Mouse (Mus musculus) layer of hippocampus, adult 2 months (tissue): ENCODE results near the gene Kat14. TPM values are rescaled to one million over a fixed set of nuclear protein-coding genes. Genes with fewer than 3 reads are reported as not detected.

ENCODE experiments used
- DNase-seq, 2 experiments: peaks; one replicate each; pipeline ENCODE4 v3.0.0; 2022; ENCODE audit warnings: low spot score in 2 of 2
- H3K27ac ChIP-seq: fragments of 200-600 bp; 2 replicates; pipeline ENCODE4 v1.8.1; 2022
- H3K4me3 ChIP-seq: fragments of 200-600 bp; 2 replicates; pipeline ENCODE4 v1.8.1; 2022; ENCODE audit warnings: mild to moderate bottlenecking
- CTCF ChIP-seq: fragments of 200-600 bp; conservative IDR thresholded peaks from 2 replicates; pipeline ENCODE4 v1.8.1; 2022; ENCODE audit warnings: antibody characterized with exemption, mild to moderate bottlenecking, moderate library complexity
- total RNA-seq, 2 experiments: library from RNA; stranded (reverse); gene quantifications; 2 replicates each; pipeline ENCODE4 v1.2.3; 2021

Gene Kat14
- total RNA-seq, 2 experiments from 2014 or later, result 31.4 to 32.7 TPM

DNA sequence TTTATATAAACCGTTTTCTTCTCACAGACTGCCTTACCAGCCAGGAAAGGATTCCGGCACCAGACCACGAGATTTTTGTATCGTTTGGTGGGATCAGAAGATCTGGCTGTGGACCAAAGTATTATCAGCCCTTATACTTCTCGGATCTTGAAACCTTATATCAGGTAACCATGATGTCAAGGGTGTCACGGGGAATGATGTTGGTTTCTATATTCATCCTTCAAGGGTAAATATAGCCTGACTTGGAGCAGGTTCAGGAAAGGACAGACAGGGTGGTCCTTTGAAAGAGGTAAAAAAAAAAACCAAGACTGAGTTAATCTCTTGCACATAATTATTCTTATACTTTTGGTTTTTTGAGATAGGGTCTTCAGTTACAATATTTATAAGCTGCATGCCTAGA, 31.9 kb downstream of the Kat14 start:
- no peak for TF ChIP-seq CTCF
- Histone ChIP-seq H3K4me3 (no peak overlapping the region), H3K27ac (no peak overlapping the region)
- no peak for DNase-seq

GRCm38 (mm10) chr2:144409037-144409436, 40.3 kb downstream of the Kat14 start:
- Histone ChIP-seq H3K27ac (no peak overlapping the region), H3K4me3 (no peak overlapping the region)
- TF ChIP-seq CTCF, result no peak
- DNase-seq, result no peak

DNA sequence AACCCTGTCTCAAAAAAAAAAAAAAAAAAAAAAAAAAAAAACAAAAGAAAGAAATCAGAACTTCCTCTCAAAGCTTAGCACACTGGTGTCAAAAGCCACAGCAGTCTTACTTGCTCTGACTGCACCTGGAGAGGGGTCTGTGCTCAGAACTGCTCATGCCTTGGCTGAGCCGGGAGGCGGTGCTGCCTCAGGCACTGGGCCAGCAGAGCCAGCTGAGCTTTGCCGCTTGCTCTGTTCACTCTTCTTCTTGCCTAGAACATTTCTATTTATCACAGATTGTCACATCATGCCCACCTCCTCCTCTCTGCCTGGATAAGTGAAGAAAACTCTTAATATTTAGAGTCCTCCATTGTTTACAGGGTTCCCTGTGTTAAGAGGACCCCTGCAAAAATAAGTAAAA, 41.8 kb downstream of the Kat14 start:
- DNase-seq, result peak; percentile 60 to 61
- Histone ChIP-seq H3K4me3 (no peak overlapping the region), H3K27ac (peak overlapping the region; percentile 86)
- TF ChIP-seq CTCF, result peak; percentile 23

DNA sequence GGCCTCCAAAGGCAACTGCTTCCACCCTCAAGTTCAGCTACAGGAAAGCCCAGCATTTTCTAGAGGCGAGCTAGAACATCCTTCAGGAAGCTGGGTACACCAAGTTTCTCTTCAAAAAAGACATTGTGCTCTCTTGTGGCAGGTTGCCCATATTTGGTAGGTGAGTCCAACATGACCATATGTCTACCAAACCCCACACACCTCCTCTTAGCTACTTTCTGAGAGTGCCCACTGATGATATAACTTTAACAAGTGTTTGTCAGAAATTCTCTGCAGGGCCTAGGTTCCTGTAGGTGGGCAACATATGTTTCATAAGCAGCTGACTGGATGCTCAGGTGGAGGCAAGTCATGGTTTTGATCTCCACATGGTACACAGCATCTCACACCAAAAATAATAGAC, 45.9 kb downstream of the Kat14 start:
- no peak overlapping the region for H3K4me3 ChIP-seq
- no peak for DNase-seq
- TF ChIP-seq CTCF, result no peak
- H3K27ac ChIP-seq, result no peak overlapping the region

GRCm38 (mm10) chr2:144416859-144417258, 48.1 kb downstream of the Kat14 start:
- TF ChIP-seq CTCF, result 0 out of 2 replicates have a peak, but pooled peaks have one; percentile 6

DNA sequence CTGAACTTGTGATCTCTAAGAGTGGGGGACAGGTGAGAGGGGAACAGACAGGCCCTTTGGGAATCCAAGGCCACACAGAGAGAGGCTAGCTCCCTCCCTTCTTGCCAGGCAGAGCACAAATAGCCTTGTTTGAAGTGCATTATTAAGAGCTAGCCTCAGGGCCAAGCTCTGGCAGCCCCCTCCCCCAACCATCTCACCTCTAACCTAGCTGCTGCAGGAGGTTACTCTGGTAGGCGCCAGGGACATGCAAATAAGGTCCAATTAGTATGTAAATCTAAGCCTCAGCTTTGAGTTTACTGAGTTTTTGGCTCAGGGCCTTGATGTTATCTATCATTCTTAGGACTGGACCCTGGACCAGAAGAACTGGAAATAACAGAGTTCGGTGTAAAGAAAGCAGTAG, 49.3 kb downstream of the Kat14 start:
- no peak for TF ChIP-seq CTCF
- Histone ChIP-seq H3K27ac (no peak overlapping the region), H3K4me3 (no peak overlapping the region)
- no peak for DNase-seq

More at GRCm38 (mm10) chr2:144416859-144417258, 48.1 kb downstream of the Kat14 start:
- Histone ChIP-seq H3K4me3 (no peak overlapping the region), H3K27ac (no peak overlapping the region)
- DNase-seq, result no peak

- no peak overlapping the region for H3K4me3 ChIP-seq
- TF ChIP-seq CTCF, result no peak
- no peak for DNase-seq
These were observed 53.4 kb downstream of the Kat14 start for GRCm38 (mm10) chr2:144422094-144422675.

GRCm38 (mm10) chr2:144425761-144426160, 57.0 kb downstream of the Kat14 start:
- H3K4me3 ChIP-seq, result no peak overlapping the region
- no peak for DNase-seq
- H3K27ac ChIP-seq, result no peak overlapping the region
- TF ChIP-seq CTCF, result no peak

More at GRCm38 (mm10) chr2:144422094-144422675, 53.4 kb downstream of the Kat14 start:
- H3K27ac ChIP-seq, result no peak overlapping the region

DNA sequence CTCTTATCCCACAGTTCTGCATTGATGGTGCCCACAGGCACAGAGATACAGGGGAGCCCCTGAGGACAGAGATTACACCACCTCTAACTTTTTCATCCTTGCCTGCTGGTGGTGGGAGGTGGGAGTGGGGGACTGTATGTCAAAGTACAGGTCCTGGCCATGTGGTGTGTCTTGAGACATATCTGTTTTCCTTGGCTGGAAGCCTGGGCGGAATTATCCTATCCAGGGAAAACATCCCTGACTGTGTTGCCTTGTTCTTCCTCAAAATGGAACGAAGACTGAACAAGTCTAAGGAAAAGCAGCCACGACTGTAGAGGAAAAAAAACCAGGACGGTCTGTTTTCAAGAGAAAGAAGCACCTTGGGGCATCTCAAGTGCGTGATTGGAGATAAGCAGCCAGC, 59.1 kb downstream of the Kat14 start:
- no peak for DNase-seq
- no peak overlapping the region for H3K4me3 ChIP-seq
- TF ChIP-seq CTCF, result no peak
- no peak overlapping the region for H3K27ac ChIP-seq

DNA sequence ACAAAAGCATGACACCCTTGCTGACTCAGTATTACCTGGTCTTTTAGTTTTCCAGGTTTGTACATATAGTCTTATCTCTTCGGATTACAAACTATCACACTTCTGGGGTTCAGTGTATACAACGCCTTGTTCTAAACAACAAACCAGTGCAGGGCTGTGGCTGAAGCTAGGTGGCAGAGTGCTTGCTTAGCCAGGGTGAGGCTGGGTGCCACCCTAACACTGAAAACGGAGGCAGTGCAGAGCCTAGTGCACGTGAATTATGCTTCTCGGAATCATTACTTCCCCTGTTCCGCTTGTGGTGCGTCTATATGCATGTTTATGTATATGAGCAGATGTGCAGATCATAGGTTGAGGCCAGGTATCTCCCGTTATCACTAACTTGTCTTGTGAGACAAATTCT, 59.9 kb downstream of the Kat14 start:
- no peak overlapping the region for H3K4me3 ChIP-seq
- DNase-seq, result no peak
- TF ChIP-seq CTCF, result no peak
- no peak overlapping the region for H3K27ac ChIP-seq

DNA sequence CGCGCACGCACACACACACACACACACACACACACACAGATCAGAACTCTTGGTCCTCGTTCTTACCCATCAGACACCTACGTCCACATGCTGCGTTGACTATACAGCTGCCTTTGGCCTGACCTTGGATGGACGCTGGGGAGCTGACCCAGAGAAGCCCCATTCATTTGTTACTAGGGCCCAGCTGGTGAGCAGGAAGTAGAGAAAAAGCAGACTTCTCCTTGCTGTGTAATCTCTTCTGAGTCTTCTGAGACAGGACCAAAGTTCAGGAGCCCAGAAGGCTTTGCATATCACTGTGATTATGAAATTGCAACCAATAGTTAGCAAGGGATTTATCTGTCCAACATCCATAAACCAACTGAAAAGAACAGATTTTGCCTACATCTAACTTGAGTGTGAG, 60.4 kb downstream of the Kat14 start:
- TF ChIP-seq CTCF, result no peak
- no peak overlapping the region for H3K4me3 ChIP-seq
- H3K27ac ChIP-seq, result no peak overlapping the region
- DNase-seq, result no peak

GRCm38 (mm10) chr2:144431286-144431825, 62.6 kb downstream of the Kat14 start:
- no peak overlapping the region for H3K4me3 ChIP-seq
- no peak overlapping the region for H3K27ac ChIP-seq
- peak in 1 of 2 experiments; percentile 20 for DNase-seq
- no peak for TF ChIP-seq CTCF

DNA sequence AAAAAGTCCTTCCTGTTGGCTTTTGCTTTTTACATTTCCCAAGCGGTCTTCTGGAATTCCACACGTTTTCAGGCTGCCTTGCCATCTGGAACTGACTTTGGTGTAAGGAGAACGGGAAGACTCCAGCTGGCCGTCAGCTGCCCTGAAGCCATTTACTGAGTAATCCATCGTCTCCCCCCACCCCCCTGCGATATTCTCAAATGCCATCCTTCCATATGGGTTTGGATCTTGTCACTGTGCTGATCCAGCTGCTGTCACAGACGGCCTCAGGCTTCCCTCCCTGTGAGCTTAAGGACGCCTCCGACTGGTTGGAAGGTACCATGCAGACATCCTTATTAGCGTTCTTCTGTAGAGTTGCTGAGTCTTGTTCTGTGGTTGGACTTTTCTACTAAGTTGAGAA, 66.9 kb downstream of the Kat14 start:
- DNase-seq, result peak; percentile 56 to 57
- no peak overlapping the region for H3K27ac ChIP-seq
- TF ChIP-seq CTCF, result no peak

GRCm38 (mm10) chr2:144438424-144438823, 69.6 kb downstream of the Kat14 start:
- H3K4me3 ChIP-seq, result no peak overlapping the region
- no peak for DNase-seq
- peak; percentile 60 for TF ChIP-seq CTCF
- H3K27ac ChIP-seq, result no peak overlapping the region

More for the DNA sequence above, 66.9 kb downstream of the Kat14 start:
- no peak overlapping the region for H3K4me3 ChIP-seq
